Mouse (Mus musculus): ENCODE results near the gene Plekha6. TPM values are rescaled to one million over a fixed set of nuclear protein-coding genes. Genes with fewer than 3 reads are reported as not detected.

Plekha6 gene
- total RNA-seq, 1 experiment = 3.5 TPM

- Histone ChIP-seq H3K4me3 (ENCODE audit: insufficient read depth in 1 of 2, low read depth in 1 of 2, low read length in 2 of 2, poor library complexity in 1 of 2, severe bottlenecking in 1 of 2) (peak overlapping the region; percentile 24 to 27; a peak in 3 of 4 replicates), H3K9ac (ENCODE audit: insufficient read depth, low read depth, low read length, poor library complexity, severe bottlenecking) (no peak overlapping the region), H3K4me1 (ENCODE audit: control insufficient read depth in 2 of 2, insufficient read depth in 2 of 2, low read length in 2 of 2, poor library complexity in 1 of 2) (no peaks in the 10 kb centered on the region), H3K9me3 (ENCODE audit: control insufficient read depth, insufficient read depth, low read depth, low read length) (no peaks in the 10 kb centered on the region), H3K36me3 (ENCODE audit: control insufficient read depth, insufficient read depth, low read length, poor library complexity, severe bottlenecking) (no peaks in the 10 kb centered on the region), H3K27ac (ENCODE audit: insufficient read depth, low read depth, low read length, poor library complexity, severe bottlenecking) (no peak overlapping the region)
- in situ Hi-C loops (cut with MboI; ENCODE audit: low sequenced_read_pairs in 2 of 2, unreplicated experiment in 2 of 2) = no loop called here
- no peak for DNase-seq (ENCODE audit: low read depth, low spot score)
- no peak for TF ChIP-seq ZNF384 (IDR thresholded peaks at IDR 0.05; ENCODE audit: low read depth, low read length)
- no peak for TF ChIP-seq HCFC1 (IDR thresholded peaks at IDR 0.05; ENCODE audit: borderline replicate concordance, insufficient read depth, low read length)
- TF ChIP-seq MAFK (IDR thresholded peaks at IDR 0.05; ENCODE audit: insufficient read depth, low read depth, low read length) = no peak
- TF ChIP-seq ZC3H11A (IDR thresholded peaks at IDR 0.05; ENCODE audit: borderline replicate concordance, low read depth, low read length) = no peak
- no peak for TF ChIP-seq CHD2 (IDR thresholded peaks at IDR 0.05; ENCODE audit: low read depth, low read length)
Measured at GRCm38 (mm10) chr1:133274163-133274562, 110.2 kb downstream of the Plekha6 start.

- no peaks in the 10 kb centered on the region for H3K9me3 ChIP-seq (ENCODE audit: control insufficient read depth, insufficient read depth, low read depth, low read length)
- no peak for DNase-seq (ENCODE audit: low read depth, low spot score)
- no peaks in the 10 kb centered on the region for H3K4me1 ChIP-seq (ENCODE audit: control insufficient read depth in 2 of 2, insufficient read depth in 2 of 2, low read length in 2 of 2, poor library complexity in 1 of 2)
- H3K4me3 ChIP-seq (ENCODE audit: insufficient read depth in 1 of 2, low read depth in 1 of 2, low read length in 2 of 2, poor library complexity in 1 of 2, severe bottlenecking in 1 of 2) = no peak overlapping the region
- H3K36me3 ChIP-seq (ENCODE audit: control insufficient read depth, insufficient read depth, low read length, poor library complexity, severe bottlenecking) = no peaks in the 10 kb centered on the region
- TF ChIP-seq CHD2 (IDR thresholded peaks at IDR 0.05; ENCODE audit: low read depth, low read length) (no peak), MAFK (IDR thresholded peaks at IDR 0.05; ENCODE audit: insufficient read depth, low read depth, low read length) (no peak), ZNF384 (IDR thresholded peaks at IDR 0.05; ENCODE audit: low read depth, low read length) (no peak), HCFC1 (IDR thresholded peaks at IDR 0.05; ENCODE audit: borderline replicate concordance, insufficient read depth, low read length) (no peak), ZC3H11A (IDR thresholded peaks at IDR 0.05; ENCODE audit: borderline replicate concordance, low read depth, low read length) (no peak)
- no peak overlapping the region for H3K27ac ChIP-seq (ENCODE audit: insufficient read depth, low read depth, low read length, poor library complexity, severe bottlenecking)
- in situ Hi-C loops (cut with MboI; ENCODE audit: low sequenced_read_pairs in 2 of 2, unreplicated experiment in 2 of 2) = no loop called here
- no peak overlapping the region for H3K9ac ChIP-seq (ENCODE audit: insufficient read depth, low read depth, low read length, poor library complexity, severe bottlenecking)
Measured at GRCm38 (mm10) chr1:133276983-133277382, 113.0 kb downstream of the Plekha6 start.

GRCm38 (mm10) chr1:133278539-133278938, 114.5 kb downstream of the Plekha6 start:
- Histone ChIP-seq H3K4me3 (ENCODE audit: insufficient read depth in 1 of 2, low read depth in 1 of 2, low read length in 2 of 2, poor library complexity in 1 of 2, severe bottlenecking in 1 of 2) (no peak overlapping the region), H3K36me3 (ENCODE audit: control insufficient read depth, insufficient read depth, low read length, poor library complexity, severe bottlenecking) (no peaks in the 10 kb centered on the region), H3K9me3 (ENCODE audit: control insufficient read depth, insufficient read depth, low read depth, low read length) (no peaks in the 10 kb centered on the region), H3K27ac (ENCODE audit: insufficient read depth, low read depth, low read length, poor library complexity, severe bottlenecking) (no peak overlapping the region), H3K9ac (ENCODE audit: insufficient read depth, low read depth, low read length, poor library complexity, severe bottlenecking) (no peak overlapping the region), H3K4me1 (ENCODE audit: control insufficient read depth in 2 of 2, insufficient read depth in 2 of 2, low read length in 2 of 2, poor library complexity in 1 of 2) (no peaks in the 10 kb centered on the region)
- in situ Hi-C loops (cut with MboI; ENCODE audit: low sequenced_read_pairs in 2 of 2, unreplicated experiment in 2 of 2) = no loop called here
- TF ChIP-seq ZNF384 (IDR thresholded peaks at IDR 0.05; ENCODE audit: low read depth, low read length) = no peak
- no peak for TF ChIP-seq CHD2 (IDR thresholded peaks at IDR 0.05; ENCODE audit: low read depth, low read length)
- no peak for TF ChIP-seq ZC3H11A (IDR thresholded peaks at IDR 0.05; ENCODE audit: borderline replicate concordance, low read depth, low read length)
- TF ChIP-seq MAFK (IDR thresholded peaks at IDR 0.05; ENCODE audit: insufficient read depth, low read depth, low read length) = no peak
- TF ChIP-seq HCFC1 (IDR thresholded peaks at IDR 0.05; ENCODE audit: borderline replicate concordance, insufficient read depth, low read length) = no peak
- DNase-seq (ENCODE audit: low read depth, low spot score) = no peak

GRCm38 (mm10) chr1:133278946-133279631, 115.1 kb downstream of the Plekha6 start:
- Histone ChIP-seq H3K9me3 (ENCODE audit: control insufficient read depth, insufficient read depth, low read depth, low read length) (no peaks in the 10 kb centered on the region), H3K9ac (ENCODE audit: insufficient read depth, low read depth, low read length, poor library complexity, severe bottlenecking) (no peak overlapping the region), H3K27ac (ENCODE audit: insufficient read depth, low read depth, low read length, poor library complexity, severe bottlenecking) (no peak overlapping the region), H3K4me3 (ENCODE audit: insufficient read depth in 1 of 2, low read depth in 1 of 2, low read length in 2 of 2, poor library complexity in 1 of 2, severe bottlenecking in 1 of 2) (no peak overlapping the region), H3K4me1 (ENCODE audit: control insufficient read depth in 2 of 2, insufficient read depth in 2 of 2, low read length in 2 of 2, poor library complexity in 1 of 2) (no peaks in the 10 kb centered on the region), H3K36me3 (ENCODE audit: control insufficient read depth, insufficient read depth, low read length, poor library complexity, severe bottlenecking) (no peaks in the 10 kb centered on the region)
- in situ Hi-C loops (cut with MboI; ENCODE audit: low sequenced_read_pairs in 2 of 2, unreplicated experiment in 2 of 2) = no loop called here
- no peak for DNase-seq (ENCODE audit: low read depth, low spot score)
- TF ChIP-seq ZC3H11A (IDR thresholded peaks at IDR 0.05; ENCODE audit: borderline replicate concordance, low read depth, low read length) (no peak), ZNF384 (IDR thresholded peaks at IDR 0.05; ENCODE audit: low read depth, low read length) (no peak), HCFC1 (IDR thresholded peaks at IDR 0.05; ENCODE audit: borderline replicate concordance, insufficient read depth, low read length) (no peak), MAFK (IDR thresholded peaks at IDR 0.05; ENCODE audit: insufficient read depth, low read depth, low read length) (no peak), CHD2 (IDR thresholded peaks at IDR 0.05; ENCODE audit: low read depth, low read length) (no peak)

Measured in ES-E14 (cell line).